Mouse (Mus musculus) cerebral cortex, adult 2 months (tissue): ENCODE data around the gene Pla2g6.

ENCODE experiments used
- WGBS: fragments of 180-500 bp; shearing (Covaris S2); methylation state at CpG from one replicate; pipeline ENCODE4 v1.1.7; 2018; 5-methylcytosine and 5-hydroxymethylcytosine counted together

Gene Pla2g6

DNA sequence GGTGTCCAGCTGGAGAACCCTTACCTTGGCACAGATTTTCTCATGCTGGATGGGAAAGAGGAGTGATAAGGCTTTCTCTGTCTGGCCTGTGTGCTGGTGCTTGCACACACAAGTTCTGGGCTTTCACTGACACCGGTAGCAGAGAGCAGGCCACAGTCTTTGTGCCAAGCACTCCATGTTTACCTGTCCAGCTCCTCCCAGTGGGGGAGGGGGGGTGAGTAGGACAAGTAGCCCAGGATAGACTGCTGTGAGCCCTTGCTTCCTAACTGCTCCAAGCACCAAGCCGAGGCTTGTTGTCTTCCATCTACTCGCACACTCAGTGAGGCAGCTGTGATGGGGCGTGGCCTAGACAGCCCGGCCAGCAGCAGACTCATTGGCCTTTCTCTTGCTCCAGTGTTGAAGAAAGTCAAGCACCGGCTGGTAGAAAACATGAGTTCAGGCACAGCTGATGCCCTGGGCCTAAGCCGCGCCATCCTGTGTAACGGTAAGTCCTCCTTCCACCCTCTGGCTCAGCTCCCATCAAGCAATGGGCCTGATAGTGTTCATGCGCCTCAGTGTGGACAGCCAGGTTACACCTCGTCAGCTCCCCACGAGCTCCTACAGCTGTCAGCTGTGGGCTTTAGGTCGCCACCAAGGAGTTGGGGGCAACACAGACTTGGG is 85.5 kb downstream of the Pla2g6 start:
- WGBS = 40% methylated on average over 13 of the region's 13 CpGs

DNA sequence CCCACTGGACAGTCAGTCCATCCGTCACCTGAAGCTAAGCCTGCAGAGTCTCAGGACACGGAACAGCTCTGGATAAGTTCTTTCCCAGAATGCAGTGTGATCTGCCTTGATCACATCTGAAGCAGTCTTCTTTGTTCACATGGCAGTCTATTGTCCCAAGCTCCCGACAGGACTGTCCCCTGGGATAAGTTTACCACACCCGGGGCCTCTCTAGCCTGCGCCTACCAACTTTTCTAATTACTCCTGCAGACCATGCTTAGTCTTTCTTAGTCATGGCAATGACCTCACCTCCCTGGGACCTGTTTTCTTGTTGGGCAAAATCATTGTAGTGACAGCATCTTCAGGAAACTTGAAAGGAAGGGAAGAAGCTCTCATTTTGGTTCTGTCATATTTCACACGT is 90.2 kb downstream of the Pla2g6 start:
- WGBS = 72% methylated on average over 6 of the region's 6 CpGs
